Mouse (Mus musculus) C2C12 (cell line): ENCODE data around the gene Znhit2. TPM values are rescaled to one million over a fixed set of nuclear protein-coding genes. Genes with fewer than 3 reads are reported as not detected.

ENCODE experiments used
- H3K27me3 ChIP-seq: one replicate; pipeline ENCODE4 v1.6.1; 2011; ENCODE audit not compliant: control insufficient read depth, insufficient read depth, insufficient read length
- H3K36me3 ChIP-seq: one replicate; pipeline ENCODE4 v1.6.1; 2011; ENCODE audit not compliant: control insufficient read depth, insufficient read depth
- H3K4me3 ChIP-seq: one replicate; pipeline ENCODE4 v1.5.1; 2011; ENCODE audit warnings: mild to moderate bottlenecking, control low read depth; ENCODE audit not compliant: poor library complexity, insufficient read depth, severe bottlenecking
- H3K79me2 ChIP-seq: one replicate; pipeline ENCODE4 v1.6.1; 2011; ENCODE audit not compliant: control insufficient read depth, insufficient read depth
- H3K79me3 ChIP-seq: one replicate; pipeline ENCODE4 v1.6.1; 2011; ENCODE audit warnings: low read depth, control low read depth
- H3ac ChIP-seq: one replicate; pipeline ENCODE3; 2011; ENCODE audit warnings: low read depth; ENCODE audit not compliant: control insufficient read depth, insufficient read length
- CEBPB ChIP-seq: IDR thresholded peaks from one replicate; pipeline ENCODE4 v1.6.1; 2011; ENCODE audit warnings: low read depth, mild to moderate bottlenecking, control low read depth, moderate library complexity
- CTCF ChIP-seq: IDR thresholded peaks from one replicate; pipeline ENCODE4 v1.5.1; 2011; ENCODE audit not compliant: control insufficient read depth, insufficient read depth, insufficient read length
- FOSL1 ChIP-seq: IDR thresholded peaks from one replicate; pipeline ENCODE4 v1.8.0; 2011; ENCODE audit warnings: mild to moderate bottlenecking, low read length; ENCODE audit not compliant: poor library complexity, insufficient read depth, severe bottlenecking
- MAX ChIP-seq: IDR thresholded peaks from one replicate; pipeline ENCODE4 v1.6.1; 2011; ENCODE audit warnings: mild to moderate bottlenecking, control low read depth
- MYOD1 ChIP-seq: IDR thresholded peaks from one replicate; pipeline ENCODE4 v1.6.1; 2011; ENCODE audit warnings: low read depth; ENCODE audit not compliant: control insufficient read depth, insufficient read length
- MYOG ChIP-seq: IDR thresholded peaks from one replicate; pipeline ENCODE4 v1.6.1; 2011; ENCODE audit not compliant: control insufficient read depth, insufficient read length; ENCODE audit errors: extremely low read depth
- USF1 ChIP-seq: IDR thresholded peaks from one replicate; pipeline ENCODE4 v1.6.1; 2011; ENCODE audit warnings: low read depth, mild to moderate bottlenecking, control low read depth, moderate library complexity
- polyA plus RNA-seq: library from polyadenylated mRNA; unstranded; fragments of >200 nt; fragmentation: generic; extraction: Trizol; gene quantifications from one replicate; pipeline ENCODE4 v1.2.1, GENCODE M21; 2012; ENCODE audit warnings: missing spikeins

The Znhit2 gene
- polyA plus RNA-seq, 1 experiment, result 49.8 TPM

DNA sequence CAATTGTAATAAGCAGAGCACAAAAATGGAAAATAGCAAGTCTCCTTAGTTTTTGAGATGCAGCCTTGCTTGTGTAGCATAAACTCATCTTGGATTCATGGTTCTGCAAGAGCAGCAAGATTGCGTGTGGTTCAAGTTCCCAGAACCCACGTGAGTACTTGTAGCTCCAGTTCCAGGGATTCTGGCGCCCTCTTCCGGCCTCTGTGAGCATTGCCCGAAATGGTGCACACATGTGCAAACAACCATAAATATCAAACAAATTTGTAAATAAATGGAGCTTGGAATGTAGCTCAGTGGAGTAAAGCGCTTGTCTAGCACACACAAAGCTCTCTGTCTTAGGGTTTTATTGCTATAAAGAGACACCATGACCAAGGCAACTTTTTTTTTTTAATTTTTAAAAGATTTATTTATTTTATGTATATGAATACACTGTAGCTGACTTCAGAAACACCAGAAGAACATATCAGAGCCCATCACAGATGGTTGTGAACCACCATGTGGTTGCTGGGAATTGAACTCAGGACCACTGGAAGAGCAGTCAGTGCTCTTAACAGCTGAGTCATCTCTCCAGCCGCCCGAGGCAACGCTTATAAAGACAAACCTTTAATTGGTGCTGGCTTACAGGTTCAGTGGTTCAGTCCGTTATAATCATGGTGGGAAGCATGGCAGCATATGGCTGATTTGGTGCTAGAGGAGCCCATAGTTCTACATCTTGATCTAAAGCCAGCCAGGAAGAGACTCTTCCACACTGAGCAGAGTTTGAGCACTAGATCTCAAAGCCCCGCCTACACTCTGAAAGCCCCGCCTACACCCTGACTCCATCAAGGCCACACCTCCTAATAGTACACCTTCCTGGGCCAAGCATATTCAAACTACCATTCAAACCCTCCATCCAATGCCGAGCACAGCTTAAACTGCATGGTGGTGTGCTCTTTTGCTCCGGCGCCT is 42.6 kb upstream of the Znhit2 start:
- H3K79me3 ChIP-seq, result no peaks in the 10 kb centered on the region
- H3K79me2 ChIP-seq, result peaks cover 12% of the 10 kb centered on the region
- no peak for TF ChIP-seq MYOD1
- peak; percentile 64 for TF ChIP-seq CTCF
- peak; percentile 85 for TF ChIP-seq USF1
- H3K4me3 ChIP-seq, result no peak overlapping the region
- H3K36me3 ChIP-seq, result no peaks in the 10 kb centered on the region
- no peak overlapping the region for H3ac ChIP-seq
- H3K27me3 ChIP-seq, result peaks cover 10% of the 10 kb centered on the region

DNA sequence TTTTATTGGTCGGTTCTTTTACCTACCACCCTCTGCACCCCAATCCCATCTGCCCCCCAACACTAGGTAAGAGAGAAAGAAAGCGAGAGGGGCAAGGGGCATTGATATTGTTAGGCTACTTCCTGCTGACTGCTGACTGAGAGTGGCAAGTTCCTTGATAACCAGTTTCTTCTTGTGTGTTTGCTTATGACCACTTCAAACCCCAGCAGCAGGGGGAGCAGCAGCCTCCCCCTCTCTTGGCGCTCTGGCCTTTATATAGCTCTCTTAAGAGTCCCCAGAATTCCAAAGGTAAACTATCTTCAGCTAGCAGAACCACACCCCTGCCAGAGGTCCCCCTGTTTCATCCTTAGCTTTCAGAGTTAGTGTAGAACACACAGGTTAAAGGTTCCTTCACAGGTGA is 40.7 kb upstream of the Znhit2 start:
- Histone ChIP-seq H3K79me2 (no peaks in the 10 kb centered on the region), H3K27me3 (peaks cover 24% of the 10 kb centered on the region), H3K79me3 (no peaks in the 10 kb centered on the region), H3K36me3 (no peaks in the 10 kb centered on the region), H3K4me3 (no peak overlapping the region), H3ac (no peak overlapping the region)
- TF ChIP-seq CEBPB (no peak), FOSL1 (no peak), USF1 (no peak), CTCF (no peak), MYOD1 (no peak), MAX (no peak), MYOG (no peak)

- H3ac ChIP-seq, result no peak overlapping the region
- no peaks in the 10 kb centered on the region for H3K79me3 ChIP-seq
- peaks cover 29% of the 10 kb centered on the region for H3K27me3 ChIP-seq
- TF ChIP-seq CEBPB (no peak), FOSL1 (no peak), MAX (no peak), MYOG (no peak)
- no peaks in the 10 kb centered on the region for H3K36me3 ChIP-seq
- no peaks in the 10 kb centered on the region for H3K79me2 ChIP-seq
- H3K4me3 ChIP-seq, result no peak overlapping the region
Measured at GRCm38 (mm10) chr19:6023059-6023458, 37.9 kb upstream of the Znhit2 start.

DNA sequence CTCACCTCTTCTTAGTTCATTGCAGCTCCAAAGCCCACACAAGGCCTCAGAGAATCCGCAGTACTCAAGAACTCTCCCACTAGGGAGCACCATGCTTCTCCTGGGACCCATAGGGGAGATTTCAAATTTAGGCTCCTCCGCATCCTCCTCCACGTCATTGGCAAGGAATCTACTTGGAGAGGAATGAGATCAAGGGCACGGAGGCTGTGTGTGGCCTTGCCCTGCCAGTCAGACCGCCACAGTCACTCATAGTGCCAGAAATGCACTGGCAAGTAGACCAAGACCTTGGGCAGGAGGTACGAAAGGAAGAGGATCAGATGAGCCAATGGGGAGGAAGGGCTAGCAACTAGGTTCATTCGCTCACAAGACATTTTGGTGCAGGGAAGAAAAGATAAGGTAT is 37.1 kb upstream of the Znhit2 start:
- peaks cover 29% of the 10 kb centered on the region for H3K27me3 ChIP-seq
- no peaks in the 10 kb centered on the region for H3K79me3 ChIP-seq
- no peaks in the 10 kb centered on the region for H3K79me2 ChIP-seq
- no peak for TF ChIP-seq USF1
- TF ChIP-seq MYOG, result no peak
- TF ChIP-seq FOSL1, result no peak
- no peak for TF ChIP-seq CTCF
- no peak for TF ChIP-seq MAX
- no peak for TF ChIP-seq MYOD1
- no peak for TF ChIP-seq CEBPB
- H3K4me3 ChIP-seq, result no peak overlapping the region
- no peak overlapping the region for H3ac ChIP-seq
- H3K36me3 ChIP-seq, result no peaks in the 10 kb centered on the region

GRCm38 (mm10) chr19:6028991-6029390 is 32.0 kb upstream of the Znhit2 start:
- H3K27me3 ChIP-seq, result peaks cover 16% of the 10 kb centered on the region
- no peaks in the 10 kb centered on the region for H3K79me2 ChIP-seq
- no peak overlapping the region for H3K4me3 ChIP-seq
- TF ChIP-seq MAX, result no peak
- TF ChIP-seq CEBPB, result no peak
- TF ChIP-seq USF1, result no peak
- TF ChIP-seq CTCF, result no peak
- no peak for TF ChIP-seq MYOG
- no peak for TF ChIP-seq MYOD1
- no peaks in the 10 kb centered on the region for H3K36me3 ChIP-seq
- H3ac ChIP-seq, result no peak overlapping the region
- H3K79me3 ChIP-seq, result no peaks in the 10 kb centered on the region

DNA sequence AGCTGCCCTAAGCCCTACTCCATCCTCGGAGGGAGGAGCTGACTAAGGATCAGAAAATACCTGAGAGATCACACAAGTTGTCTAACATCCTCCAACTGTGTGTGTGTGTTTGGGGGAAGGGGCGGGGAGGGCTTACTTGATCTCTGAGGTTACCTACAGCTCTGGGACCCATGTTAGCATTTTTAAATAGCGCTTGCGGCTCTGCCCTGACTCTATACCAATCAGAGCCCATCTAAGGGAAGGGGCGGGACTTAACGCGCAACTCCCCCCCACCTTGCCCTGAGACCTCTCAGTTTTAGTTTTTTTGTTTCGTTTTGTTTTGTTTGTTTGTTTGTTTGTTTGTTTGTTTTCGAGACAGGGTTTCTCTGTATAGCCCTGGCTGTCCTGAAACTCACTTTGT is 31.6 kb upstream of the Znhit2 start:
- Histone ChIP-seq H3K4me3 (no peak overlapping the region), H3K36me3 (no peaks in the 10 kb centered on the region), H3K27me3 (peaks cover 14% of the 10 kb centered on the region), H3K79me3 (no peaks in the 10 kb centered on the region), H3K79me2 (no peaks in the 10 kb centered on the region), H3ac (no peak overlapping the region)
- TF ChIP-seq CEBPB, result no peak
